29 mouse cellular contexts compared by ENCODE assay signal in genomic region chr12:52636186-52636881, GRCm38 (mm10).
DNase-seq lines count a peak whose midpoint lies in the region; ATAC-seq and TF ChIP-seq lines count a peak whose summit lies in the region.
"Had no signal": no experiment of that assay in that cellular context is flagged by ENCODE, and none has a peak within 500 bp of the region (broad histone marks: within the 10 kb centered on the region; RNA-seq: fewer than 3 reads in every experiment).

No protein-coding gene starts in this region.

- H3K27ac ChIP-seq in embryonic fibroblast, embryonic 13.5 days (ENCODE audit: insufficient read depth, low read length): peak overlapping the region; percentile 79
- H3K27ac ChIP-seq: embryonic facial prominence, embryonic 12.5 days; hindbrain, embryonic 10.5 days; limb, embryonic 10.5 days; limb, embryonic 15.5 days; liver, embryonic 13.5 days; midbrain, embryonic 10.5 days; neural tube, embryonic 13.5 days had no signal

- H3K27me3 ChIP-seq in Patski: no peaks in the 10 kb centered on the region
- H3K27me3 ChIP-seq: embryonic facial prominence, embryonic 12.5 days; limb, embryonic 15.5 days; liver, embryonic 13.5 days; neural tube, embryonic 13.5 days had no signal

- peak; percentile 51 to 77 for DNase-seq in adrenal gland, adult (ENCODE audit: inconsistent age in 2 of 2, low spot score in 1 of 2)
- DNase-seq in adrenal gland, postnatal 25 days: no peak
- peak; percentile 31 for DNase-seq in urinary bladder, postnatal 14 days (ENCODE audit: low spot score)
- no peak for DNase-seq in urinary bladder, postnatal 25 days (ENCODE audit: low spot score)
- DNase-seq in Patski (ENCODE audit: low read depth, low spot score): no peak
- DNase-seq in frontal cortex, postnatal 10 days (ENCODE audit: low spot score in 2 of 2): no peak
- DNase-seq in cerebellum, adult 11-12 months: no peak
- DNase-seq: cerebellum, adult 9-10 months; cerebellum, postnatal 36 days; forebrain, postnatal 0 days; gastrocnemius, postnatal 14 days; heart, postnatal 14 days; kidney, postnatal 14 days; layer of hippocampus, adult 9-11 months; liver, embryonic 13.5 days; lung, adult 18-20 months; lung, postnatal 10 days; right cerebral cortex, postnatal 4 days; thymus, adult 2 months; thymus, postnatal 36 days had no signal

- no peak for TF ChIP-seq POLR2A in embryonic fibroblast, embryonic 13.5 days (IDR thresholded peaks at IDR 0.05; ENCODE audit: low read depth, low read length)

- H3K4me1 ChIP-seq in embryonic fibroblast, embryonic 13.5 days (ENCODE audit: control insufficient read depth, insufficient read depth, low read length): peaks cover 19% of the 10 kb centered on the region
- H3K4me1 ChIP-seq: embryonic facial prominence, embryonic 12.5 days; liver, embryonic 13.5 days had no signal

- peak; percentile 65 for ATAC-seq in Patski
- ATAC-seq: forebrain, postnatal 0 days; intestine, embryonic 16.5 days had no signal

- H3K4me3 ChIP-seq in embryonic fibroblast, embryonic 13.5 days (ENCODE audit: insufficient read depth, low read length): no peak overlapping the region
- H3K4me3 ChIP-seq: embryonic facial prominence, embryonic 12.5 days; erythroblast, embryonic 14.5 days; hindbrain, embryonic 10.5 days; limb, embryonic 10.5 days; limb, embryonic 15.5 days; liver, embryonic 13.5 days; midbrain, embryonic 10.5 days; neural tube, embryonic 13.5 days had no signal

- CTCF ChIA-PET in Patski (lab: Charles Lee): interaction anchor here (1.3 to 3.1 kb wide), 3 partner anchors 200 to 635 kb away, joined by 3 to 9 read pairs (median 5); no protein-coding TSS in a partner anchor

- in situ Hi-C loops in Patski (cut with MboI; ENCODE audit: low pct_unique_long_range_greater_than_20kb): loop anchor here (5.0 kb wide), 2 partner anchors 196 to 629 kb away; partner anchors contain the start of gene Dtd2

- POLR2A ChIA-PET in Patski (lab: Charles Lee): no interaction called here

- TF ChIP-seq CTCF in Patski (IDR thresholded peaks at IDR 0.05): no peak
- no peak for TF ChIP-seq CTCF in embryonic fibroblast, embryonic 13.5 days (IDR thresholded peaks at IDR 0.05; ENCODE audit: borderline replicate concordance, insufficient read depth, low read length)

Comparison
In these comparisons a context has a peak if more than half of its experiments do, and no peak if none do; other contexts are left out.
1. DNase-seq: peak in adrenal gland, adult (2 of 2) and urinary bladder, postnatal 14 days (single experiment); none in adrenal gland, postnatal 25 days (single experiment), urinary bladder, postnatal 25 days (single experiment), Patski (single experiment), frontal cortex, postnatal 10 days (0 of 2) and cerebellum, adult 11-12 months (single experiment).